Mouse (Mus musculus) liver, adult (tissue): Measurements from ENCODE around the gene Tceal3.

Experiments
- GATA4 ChIP-seq: IDR thresholded peaks from 2 replicates; pipeline ENCODE4 v1.6.1; 2014; ENCODE audit warnings: mild to moderate bottlenecking, low read length; ENCODE audit not compliant: insufficient replicate concordance

Tceal3 gene

DNA sequence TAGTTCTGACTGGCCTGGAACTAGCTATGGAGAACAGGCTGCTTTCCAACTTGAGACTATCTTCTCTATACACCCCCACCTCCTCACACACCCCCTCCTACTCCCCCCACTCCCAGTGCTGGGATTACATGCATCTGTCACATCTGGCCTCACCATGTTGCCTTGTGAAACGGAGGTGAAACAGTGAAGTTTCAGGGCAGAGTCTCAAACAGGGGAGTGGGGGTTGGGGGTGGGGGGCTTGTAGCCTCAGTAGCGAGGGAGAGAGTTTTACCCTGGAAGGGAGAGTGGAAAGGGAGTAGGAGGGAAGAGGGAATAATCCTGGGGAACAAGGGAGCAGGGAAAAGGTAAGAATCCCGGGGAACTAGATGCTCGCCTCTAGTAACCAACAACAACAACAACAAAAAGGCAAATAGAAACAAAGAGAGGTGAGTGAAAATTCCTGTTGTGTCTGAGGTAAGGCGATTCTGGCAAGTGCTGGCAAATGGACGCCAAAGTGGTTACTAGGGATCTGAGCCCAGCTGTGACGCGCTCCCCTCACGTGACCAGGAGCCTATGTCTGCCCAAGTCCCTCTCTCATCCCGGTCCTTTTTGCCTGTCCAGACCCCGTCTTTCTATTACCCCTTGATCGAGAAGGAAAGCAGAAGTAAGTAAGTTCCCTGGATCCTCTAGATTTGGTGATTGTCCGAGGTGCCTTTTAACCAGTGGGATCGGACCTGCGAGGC, 117.0 kb downstream of the Tceal3 start, which contains the start of gene Tceal1:
TSS of gene Tceal1 (plus strand) at position 537 of the 722 bp plus-strand sequence.
- TF ChIP-seq GATA4 = no peak

DNA sequence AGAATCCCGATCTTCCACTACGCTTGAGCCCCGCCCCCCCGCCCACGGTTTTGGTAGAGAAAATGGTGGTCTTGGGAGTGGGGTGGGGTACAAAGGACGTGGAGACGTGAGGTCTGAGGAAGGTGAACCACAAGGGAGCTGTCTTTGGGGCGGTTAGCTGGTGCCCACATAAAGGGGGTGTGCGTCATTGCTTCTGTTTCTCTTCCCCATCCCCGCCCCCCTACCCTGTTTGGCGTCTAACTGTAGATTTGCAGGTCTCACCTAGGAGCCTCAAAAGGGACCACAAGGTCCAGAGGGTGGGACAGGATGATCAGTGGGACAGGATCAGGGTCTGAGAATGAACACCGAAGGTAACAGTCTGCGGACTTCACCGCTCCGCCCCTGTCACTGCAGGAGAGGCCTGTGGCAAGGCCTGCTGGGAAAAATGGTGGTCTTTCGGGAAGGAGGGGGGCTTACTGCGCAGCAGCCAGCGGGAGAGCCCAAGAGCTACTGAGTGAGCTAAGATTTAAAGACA, 117.6 kb downstream of the Tceal3 start:
- no peak for TF ChIP-seq GATA4

- no peak for TF ChIP-seq GATA4
These were observed 118.1 kb downstream of the Tceal3 start for GRCm38 (mm10) chrX:136708782-136709181.
